Mouse (Mus musculus) adrenal gland (tissue): ENCODE results near the gene Ncln.
"Not testable (repeated sequence)": the region's sequence is repeated elsewhere in the genome, so short reads cannot be mapped to it uniquely, and the experiment has no call there.

Experiments used
- intact Hi-C: fragments of 180-260 bp; cut with DNase I; formaldehyde crosslinking; loops from one replicate; pipeline ENCODE4 v1.15.1; 2025

Gene Ncln

DNA sequence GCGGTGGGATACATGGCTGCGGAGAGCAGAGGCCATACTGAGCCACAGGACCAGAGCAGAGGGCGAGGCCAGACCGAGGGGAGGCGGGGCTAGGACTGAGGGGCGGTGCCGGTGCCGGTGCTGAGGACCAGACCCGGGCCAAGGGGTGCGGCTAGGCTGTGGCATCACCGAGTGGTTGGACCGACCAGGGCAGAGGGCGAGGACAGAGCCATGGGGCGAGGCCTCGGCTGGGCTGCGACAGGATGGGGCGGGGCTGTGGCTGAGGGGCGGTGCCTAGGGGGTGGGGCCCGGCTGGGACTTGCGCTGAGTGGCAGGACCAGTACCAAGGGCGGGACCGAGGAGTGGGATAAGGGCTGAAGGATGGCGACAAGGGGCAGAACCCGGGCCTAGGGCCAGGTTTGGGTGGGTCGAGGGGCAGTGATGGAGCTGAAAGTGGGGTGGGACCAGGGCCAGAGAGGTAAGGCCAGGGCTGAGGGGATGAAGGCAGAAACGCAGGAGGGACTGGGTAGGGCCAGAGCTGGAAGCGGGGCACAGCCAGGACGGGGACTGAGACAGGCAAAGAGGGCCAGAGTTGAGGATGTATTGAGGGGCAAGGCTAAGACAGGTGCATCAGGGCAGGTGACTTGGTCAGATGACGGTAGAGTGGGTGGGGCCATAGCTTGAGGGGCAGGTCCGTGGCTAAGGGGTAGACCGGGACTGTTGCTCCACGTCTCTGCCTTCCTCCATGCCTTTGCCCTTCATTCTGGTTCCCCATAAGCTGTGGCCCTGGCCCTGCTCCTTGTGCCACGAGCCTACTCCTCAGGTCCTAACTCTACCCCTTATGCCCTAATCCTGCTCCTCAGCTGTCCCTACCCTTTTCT, 31.6 kb downstream of the Ncln start:
- intact Hi-C loops: no loop called here

DNA sequence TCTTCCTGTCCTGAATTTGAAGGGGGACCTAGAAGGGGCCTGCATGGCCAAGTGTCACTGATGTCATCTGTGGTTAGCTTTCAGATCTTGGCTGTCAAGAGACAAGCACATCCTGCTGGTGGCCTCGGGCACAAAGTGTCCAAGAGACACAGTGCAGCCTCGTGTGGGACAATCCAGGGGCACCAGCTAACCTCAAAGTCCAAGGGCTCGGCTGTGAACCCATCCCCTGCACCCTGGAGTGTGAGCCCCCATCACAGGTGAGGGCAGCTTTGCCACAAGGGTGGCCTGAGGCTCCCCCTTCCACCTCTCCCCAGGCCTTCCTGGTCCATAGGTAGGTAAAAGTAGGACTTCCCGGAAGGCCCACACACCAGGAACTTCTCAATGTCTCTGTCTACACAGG, 32.7 kb downstream of the Ncln start:
- intact Hi-C loops: no loop called here

DNA sequence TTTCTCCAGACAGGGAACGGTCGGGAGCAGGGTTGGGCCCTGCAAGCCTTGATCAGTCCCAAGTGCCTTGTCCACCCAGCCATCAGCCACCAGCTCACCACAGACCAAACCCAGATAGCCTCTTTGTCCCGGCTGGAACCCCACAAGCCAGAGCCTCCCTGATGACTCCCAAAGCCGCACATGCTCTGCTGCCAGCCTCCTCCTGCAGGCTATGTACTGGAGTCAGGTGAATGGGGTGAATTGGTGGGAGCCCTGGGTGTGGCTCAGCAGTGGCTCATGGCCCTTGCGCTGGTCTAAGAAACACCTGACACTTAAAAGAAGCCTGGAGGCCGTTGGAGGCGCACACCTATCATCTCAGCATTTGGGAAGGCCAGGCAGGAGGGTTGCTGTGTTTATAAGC, 33.3 kb downstream of the Ncln start:
- intact Hi-C loops: no loop called here

DNA sequence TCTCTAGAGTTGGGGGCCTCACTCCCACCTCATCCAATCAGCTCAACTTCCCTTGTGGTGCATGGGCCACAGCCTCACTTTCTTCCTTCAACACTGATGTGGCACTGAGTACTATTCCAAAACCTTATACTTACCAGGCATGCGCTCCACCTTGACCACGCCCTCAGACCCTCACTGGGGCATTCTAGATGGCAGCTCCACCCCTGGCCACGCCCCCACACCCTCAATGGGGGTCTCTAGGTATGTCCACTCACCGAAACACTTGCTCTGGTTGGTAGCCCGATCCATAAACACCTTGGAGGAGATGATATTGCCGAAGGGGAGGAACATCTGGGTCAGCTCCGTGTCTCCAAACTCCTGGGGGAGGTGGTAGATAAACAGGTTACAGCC, 33.8 kb downstream of the Ncln start:
- intact Hi-C loops: no loop called here

DNA sequence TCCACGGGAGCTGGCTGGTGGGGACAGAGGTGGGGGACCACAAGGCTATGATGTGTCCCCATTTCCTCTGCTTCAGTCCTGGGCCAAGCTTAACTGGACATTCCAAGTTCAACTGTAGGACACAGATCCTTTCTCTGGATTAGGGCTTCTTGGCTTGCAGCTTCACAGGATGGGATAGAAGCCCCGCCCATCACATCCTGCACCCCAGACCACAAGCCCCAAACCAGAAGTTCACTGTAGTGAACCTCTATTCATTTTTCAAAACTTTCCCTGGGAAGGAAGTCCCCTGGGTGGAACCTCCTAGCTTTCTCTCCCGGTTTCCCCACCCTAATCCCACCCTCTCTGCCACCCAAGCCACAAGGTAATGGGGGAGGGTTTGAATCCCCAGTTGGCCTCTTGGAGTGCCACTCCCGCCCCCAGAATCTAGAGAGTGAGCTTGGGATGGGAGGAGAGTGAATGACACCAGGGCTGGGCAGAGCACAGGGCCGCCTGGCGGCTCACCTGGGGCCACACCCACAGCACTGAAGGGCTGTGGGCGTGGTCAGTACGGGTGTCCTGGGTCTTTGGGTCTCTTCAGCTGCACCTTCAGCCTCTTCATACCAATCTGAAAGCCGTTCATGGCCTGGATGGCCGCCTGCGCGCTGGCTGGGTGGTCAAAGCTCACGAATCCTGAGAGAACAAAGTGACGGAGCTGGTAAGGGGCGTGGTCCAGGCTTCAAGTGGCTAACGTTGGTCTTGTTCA, 34.3 kb downstream of the Ncln start:
- intact Hi-C loops: no loop called here

DNA sequence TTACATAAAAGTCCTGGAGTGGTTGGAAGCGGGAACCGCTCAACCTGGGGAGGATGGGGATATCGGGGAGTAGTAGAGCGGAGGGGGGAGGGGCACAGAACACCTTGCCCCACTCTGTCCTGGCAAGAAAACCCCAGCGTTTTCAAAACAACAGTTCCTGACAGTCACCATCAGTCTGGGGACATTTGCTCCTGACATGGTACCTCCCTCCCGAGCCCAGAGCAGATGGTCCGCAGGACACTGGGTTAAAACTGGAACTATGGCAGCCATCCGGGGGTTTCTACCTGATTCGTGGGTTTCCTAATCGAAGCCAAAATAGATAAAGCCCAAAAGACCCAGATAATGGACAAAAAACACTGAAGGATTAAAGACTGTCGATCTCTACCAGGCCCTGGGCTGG, 35.2 kb downstream of the Ncln start:
- intact Hi-C loops: no loop called here

DNA sequence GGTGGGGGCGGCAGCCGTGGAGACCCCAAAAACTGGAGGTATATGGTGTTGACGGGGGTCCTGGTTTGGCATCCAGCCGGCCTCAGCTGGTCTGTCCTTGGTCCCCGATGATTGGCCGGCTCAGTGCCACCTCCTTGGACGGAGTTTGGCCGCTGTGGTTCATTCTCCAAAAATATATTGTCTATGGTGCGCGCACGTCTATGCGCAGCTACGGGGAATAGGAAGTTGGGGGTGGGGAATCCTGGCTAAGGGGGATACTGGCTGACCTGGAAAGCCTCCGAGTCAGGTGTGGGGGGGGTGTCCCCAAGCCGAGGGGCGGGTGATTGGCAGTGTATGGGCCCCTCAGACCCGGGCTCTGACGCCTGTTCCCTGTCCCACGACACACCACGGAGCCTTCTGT, 35.7 kb downstream of the Ncln start:
- intact Hi-C loops: no loop called here

DNA sequence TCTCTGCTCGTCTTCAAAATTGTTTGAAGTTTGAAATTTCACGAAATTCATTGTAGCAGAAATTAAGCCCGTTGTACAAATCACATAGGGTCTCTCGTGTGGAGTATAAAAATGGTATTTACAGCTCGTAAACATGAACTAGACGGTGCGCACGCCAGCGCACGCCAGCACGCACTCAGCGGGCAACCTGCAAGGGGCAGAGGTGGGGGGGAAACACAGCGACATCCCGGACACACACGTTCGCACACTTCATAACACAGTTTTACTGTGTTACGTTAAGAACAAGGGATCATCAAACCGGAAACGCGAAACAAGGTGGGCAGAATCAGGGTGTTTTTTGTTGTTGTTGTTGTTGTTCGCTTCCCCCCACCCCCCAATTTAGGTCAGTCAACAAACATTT, 36.8 kb downstream of the Ncln start:
- intact Hi-C loops: loop anchor here (10.0 kb wide), 1 partner anchor 245 kb away; no protein-coding TSS in a partner anchor

DNA sequence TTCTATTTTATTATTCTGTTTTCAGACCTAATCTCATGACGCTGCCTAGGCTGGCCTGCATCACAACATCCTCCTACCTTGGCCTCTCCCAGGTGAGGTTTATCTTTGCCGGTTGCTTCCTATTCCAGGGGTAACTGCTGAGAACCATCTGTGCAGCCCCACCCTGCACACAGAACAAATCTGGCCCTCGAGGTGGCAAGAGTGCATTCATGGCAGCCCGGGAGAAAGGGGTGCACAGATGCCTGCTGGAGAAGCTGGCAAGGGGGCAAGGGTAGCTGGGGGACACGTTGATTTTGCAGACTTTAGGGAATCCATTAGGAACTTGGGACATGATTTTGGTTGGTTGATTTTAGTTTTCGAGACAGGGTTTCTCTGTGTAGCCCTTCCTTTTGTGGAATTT, 37.9 kb downstream of the Ncln start:
- intact Hi-C loops: loop anchor here (10.0 kb wide), 1 partner anchor 243 kb away; no protein-coding TSS in a partner anchor

DNA sequence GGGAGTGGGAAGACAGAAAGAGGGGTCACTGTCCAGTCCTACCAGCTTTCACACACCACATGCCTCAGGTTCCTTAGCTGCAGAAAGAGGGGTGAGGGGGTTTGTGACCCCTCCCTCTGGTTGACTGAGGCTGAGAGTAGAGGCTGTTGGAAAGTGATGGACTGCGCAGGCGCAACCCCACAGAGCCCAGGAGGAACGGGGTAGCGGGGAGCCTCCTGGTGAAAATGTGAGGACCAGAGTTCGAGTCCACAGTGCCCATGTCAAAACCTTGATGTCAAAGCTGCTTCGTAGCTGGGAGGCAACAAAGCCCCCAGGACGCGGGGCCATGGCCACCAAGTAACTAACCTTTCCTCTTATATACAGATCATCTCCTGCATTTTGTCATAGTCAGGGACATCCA, 38.6 kb downstream of the Ncln start:
- intact Hi-C loops: loop anchor here (10.0 kb wide), 1 partner anchor 243 kb away; no protein-coding TSS in a partner anchor

DNA sequence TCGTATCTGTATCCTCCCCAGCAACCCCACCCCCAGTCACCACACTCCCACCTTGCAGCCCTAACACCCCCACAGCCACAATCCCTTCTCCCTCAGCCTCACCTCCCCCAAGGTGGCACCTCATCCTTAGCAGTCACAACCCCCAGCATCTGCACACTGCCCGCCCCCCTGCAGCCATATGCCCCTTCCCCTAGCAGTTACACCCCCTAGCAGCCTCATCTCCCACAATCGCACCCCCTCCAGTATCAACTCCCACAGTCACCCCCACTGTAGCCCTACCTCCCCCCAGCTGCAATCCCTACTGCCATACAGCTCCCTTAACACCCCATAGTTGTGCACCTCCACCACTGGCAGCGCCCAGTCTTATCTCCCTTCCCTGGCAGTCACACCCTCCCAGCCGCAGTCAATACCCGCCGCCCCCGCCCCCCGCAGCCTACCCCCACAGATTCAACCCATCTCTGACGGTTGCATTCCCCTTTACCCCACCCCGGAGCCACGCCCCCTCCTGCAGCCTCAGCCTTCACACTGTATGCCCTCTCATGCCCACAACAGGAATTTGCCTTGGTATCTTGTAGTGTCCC, 39.1 kb downstream of the Ncln start:
- intact Hi-C loops: loop anchor here (10.0 kb wide), 1 partner anchor 242 kb away; no protein-coding TSS in a partner anchor

DNA sequence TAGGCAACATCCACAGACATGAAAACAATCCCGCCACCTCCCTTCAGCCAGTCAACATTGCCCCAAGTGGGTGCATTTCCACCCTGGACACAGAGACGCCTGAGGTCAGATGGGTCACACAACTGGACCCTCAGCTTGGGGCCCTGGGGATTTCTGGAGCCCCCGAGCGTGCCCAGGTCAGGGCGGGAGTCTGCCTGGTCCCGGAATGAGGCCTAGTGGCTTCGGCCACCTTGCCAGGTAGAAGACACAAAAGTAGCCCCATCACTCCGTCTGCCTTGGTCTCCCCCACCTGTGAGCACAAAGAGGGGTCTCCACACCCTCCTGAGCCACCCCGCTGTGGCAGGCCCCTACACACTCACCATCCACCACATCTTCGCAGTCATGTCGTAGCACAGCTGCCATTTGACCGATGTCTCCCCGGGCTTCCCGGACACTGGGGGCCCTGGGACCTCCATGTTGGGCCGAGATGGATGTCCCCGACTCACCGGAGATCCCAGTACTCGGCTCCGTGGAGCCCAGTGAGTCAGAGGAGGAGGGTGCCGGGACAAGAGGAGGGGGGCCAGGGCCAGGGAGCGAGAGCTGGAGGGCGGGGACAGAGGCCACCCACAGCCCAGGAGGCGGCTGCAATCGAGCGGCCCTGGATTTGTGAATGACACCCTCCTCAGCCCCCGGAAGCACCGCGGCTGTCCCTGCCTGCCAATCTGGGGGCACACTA, 40.9 kb downstream of the Ncln start, which contains the start of gene Nfic:
Gene Nfic (minus strand): TSS at position 455 of the 715 bp plus-strand sequence.
- intact Hi-C loops: loop anchor here (10.0 kb wide), 1 partner anchor 241 kb away; no protein-coding TSS in a partner anchor

DNA sequence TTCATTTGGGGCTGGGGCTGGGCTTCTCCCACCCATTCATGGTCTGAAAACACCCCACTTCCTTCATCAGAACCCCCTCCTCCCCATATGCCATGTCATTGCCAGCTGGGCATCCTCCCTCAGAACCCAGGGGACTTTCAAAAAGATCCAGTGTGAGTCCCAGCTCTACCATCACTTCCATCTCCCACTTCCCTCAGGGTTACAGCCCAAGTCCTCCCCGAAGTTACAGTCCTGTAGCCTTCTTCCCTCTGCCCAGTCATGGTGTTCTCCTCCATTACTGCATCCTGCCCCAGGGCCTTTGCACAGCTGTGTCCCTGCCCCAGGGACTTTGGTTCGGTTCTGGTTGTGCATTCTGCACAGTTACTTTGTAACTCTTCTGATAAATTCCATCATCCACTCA, 42.1 kb downstream of the Ncln start:
- intact Hi-C loops: loop anchor here (5.0 to 10.0 kb wide), 2 partner anchors 167 to 239 kb away; no protein-coding TSS in a partner anchor

DNA sequence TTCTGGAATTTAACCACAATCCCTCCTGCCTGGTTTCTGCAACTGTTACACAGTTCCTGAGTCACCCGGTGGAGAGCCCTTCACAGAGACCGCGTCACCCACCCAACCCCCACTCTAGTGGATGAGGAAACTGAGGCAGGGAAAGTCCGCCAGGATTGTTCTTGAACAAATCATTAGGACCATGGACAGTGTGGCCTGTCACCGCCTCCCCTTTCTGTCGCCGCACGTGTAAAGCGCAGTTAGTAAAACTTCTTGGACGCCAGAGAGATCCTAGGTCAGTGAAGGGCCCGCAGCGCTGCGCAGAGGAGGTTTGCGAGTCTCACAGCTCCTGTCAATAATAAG, 43.3 kb downstream of the Ncln start:
- intact Hi-C loops: loop anchor here (5.0 to 10.0 kb wide), 2 partner anchors 166 to 238 kb away; no protein-coding TSS in a partner anchor

DNA sequence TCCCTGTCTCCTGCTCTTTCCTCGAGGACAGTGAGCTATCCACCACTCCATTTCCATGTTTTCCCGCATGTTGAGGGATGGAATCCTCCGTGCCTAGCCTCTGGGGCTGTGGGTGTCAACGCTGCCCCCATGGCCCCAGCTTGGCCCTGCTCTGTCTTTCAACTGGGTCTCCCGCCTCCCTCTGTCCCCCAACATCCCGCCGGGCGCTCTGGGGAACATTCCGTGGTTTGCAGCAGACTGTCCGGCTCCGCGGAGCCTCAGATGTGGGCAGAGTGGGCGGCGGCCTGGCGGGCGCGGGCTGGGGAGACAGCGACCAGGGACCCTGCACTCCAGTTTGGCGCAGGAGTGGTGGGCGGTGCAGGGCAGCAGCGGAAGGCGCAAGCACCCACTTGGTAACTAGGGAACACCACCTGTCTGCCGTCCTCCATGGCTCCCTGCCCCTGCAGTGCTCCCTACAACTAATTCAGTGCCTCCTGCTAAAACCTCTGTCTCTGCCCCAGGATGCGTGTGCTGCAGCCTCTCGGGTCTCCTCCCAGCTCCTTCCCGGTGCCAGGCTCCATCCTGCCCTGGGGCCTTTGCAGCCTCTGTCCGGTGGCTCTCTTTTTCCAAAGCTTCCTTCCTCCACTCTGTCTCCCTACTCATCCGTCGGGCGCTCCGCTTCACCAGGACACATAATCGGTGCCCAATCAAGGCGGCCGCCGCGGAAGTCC, 43.8 kb downstream of the Ncln start:
- intact Hi-C loops: loop anchor here (5.0 to 10.0 kb wide), 2 partner anchors 165 to 238 kb away; no protein-coding TSS in a partner anchor

DNA sequence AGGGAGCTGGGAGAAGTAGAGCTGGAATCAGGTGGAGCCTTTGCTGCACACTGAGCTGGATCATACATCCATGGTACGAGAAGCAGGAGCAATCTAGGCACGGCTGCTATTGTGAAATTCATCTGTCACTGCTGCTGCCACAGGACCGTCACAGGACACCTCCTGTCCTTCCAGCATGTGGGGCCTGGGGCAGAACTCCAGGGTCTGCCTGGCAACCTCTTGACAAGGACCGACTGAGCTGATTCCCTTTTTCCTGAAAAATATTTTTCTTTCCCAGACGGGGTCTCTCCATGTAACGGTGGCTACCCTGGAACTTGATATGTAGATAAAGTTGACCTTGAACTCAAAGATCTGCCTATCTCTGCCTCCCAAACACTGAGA, 44.8 kb downstream of the Ncln start:
- intact Hi-C loops: loop anchor here (2.0 to 10.0 kb wide), 3 partner anchors 57 to 237 kb away; no protein-coding TSS in a partner anchor

DNA sequence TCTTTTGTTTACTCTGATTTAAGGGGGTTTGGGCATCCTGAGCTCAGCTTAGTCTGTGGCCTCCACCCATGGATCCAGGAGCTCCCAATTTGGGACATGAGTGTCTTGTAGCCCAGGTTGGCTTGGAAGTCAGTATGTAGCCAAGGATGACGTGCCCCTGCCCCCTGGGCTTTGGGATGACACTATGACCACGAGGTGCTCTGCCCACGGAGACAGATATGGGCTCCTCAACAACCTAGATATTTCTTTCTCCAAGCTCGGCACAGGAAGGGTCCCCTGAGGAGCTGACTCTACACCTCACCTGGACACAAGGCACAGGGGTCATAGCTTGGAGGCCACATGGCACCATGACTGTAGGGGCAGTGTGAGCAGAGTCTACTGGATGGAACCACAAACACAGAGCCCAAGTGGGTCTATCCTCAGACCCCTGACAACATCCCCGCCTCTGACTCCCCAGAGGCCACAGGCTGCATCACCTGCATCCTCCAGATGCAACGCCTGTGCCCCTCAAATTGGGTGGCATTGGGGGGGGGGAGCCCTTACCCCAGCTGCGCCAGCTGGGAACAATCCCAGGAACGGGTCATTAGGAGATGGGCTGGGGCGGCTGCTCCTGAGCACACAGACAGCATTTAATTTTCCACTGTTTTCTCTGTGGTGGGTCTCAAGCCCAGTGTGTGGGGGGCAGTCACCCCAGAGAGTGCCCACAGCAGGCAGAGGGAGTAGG, 45.4 kb downstream of the Ncln start:
- intact Hi-C loops: loop anchor here (2.0 to 10.0 kb wide), 3 partner anchors 56 to 236 kb away; no protein-coding TSS in a partner anchor

DNA sequence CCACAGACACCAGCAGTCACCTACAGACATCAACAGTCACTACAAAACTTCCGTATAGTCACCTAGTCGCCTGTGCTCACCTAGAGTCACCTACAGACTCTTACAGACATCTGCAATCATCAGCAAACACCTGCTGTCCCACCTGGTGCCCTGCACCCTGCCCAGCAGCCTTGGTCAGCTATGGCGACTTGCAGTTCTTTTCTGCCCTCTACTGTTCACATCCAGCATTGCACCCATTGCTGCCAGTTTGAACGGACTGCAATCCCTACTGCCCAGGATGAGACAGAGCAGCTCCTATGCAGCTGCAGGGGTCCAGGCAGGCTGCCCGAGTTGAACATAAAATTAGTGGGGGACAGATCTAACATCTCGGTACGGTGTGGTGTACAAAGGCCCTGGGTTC, 46.1 kb downstream of the Ncln start:
- intact Hi-C loops: loop anchor here (2.0 to 10.0 kb wide), 3 partner anchors 55 to 235 kb away; no protein-coding TSS in a partner anchor

DNA sequence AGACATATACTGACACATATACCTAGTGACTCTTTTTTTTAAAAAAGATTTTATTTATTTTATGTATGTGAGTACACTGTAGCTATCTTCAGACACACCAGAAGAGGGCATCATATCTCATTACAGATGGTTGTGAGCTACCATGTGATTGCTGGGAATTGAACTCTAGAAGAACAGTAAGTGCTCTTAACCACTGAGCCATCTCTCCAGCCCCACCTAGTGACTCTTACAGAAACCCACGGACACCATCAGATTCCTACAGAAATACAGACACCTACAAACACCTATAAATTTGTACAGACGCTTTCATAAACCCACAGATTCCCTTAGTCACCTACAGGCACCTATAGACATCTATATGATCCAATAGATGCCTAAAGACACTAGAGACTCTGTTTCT, 50.7 kb downstream of the Ncln start:
- intact Hi-C loops: not testable (repeated sequence)

DNA sequence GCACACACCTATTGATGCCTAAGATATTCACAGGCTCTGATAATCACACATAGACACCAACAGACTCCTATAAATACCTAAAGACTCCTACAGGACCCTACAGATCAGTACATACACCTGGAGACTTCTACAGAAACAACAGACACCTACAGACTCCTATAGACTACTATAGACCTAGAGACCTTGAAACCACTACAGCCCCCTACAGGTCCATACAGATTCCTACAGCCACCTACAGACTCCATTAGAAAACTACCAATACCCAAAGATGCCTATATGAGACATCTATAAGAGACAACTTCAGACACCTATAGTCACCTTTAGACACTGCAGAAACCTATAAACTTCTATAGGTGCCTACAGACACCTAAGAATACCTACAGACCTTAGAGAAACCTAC, 55.2 kb downstream of the Ncln start:
- intact Hi-C loops: no loop called here
